Mouse (Mus musculus) liver, embryonic 14.5 days (tissue): ENCODE results near the gene Snai1. TPM values are rescaled to one million over a fixed set of nuclear protein-coding genes. Genes with fewer than 3 reads are reported as not detected.

Experiments
- ATAC-seq: fragments of 200-750 bp; cut with Nextera tagmentation; 2 replicates; pipeline ENCODE4 v1.8.0; 2017; ENCODE audit warnings: moderate number of reproducible peaks, mild to moderate bottlenecking, moderate library complexity; ENCODE audit not compliant: insufficient read depth
- DNase-seq, 3 experiments: peaks; one replicate each; pipeline ENCODE4 v3.0.0-alpha.2; 2012 to 2013; ENCODE audit warnings: low read depth in 3 of 3, low spot score in 3 of 3
- H3K27ac ChIP-seq: fragments of 300-500 bp; sonication (generic); 2 replicates; pipeline ENCODE4 v1.5.1; 2014; ENCODE audit warnings: moderate library complexity, mild to moderate bottlenecking, control low read depth, inconsistent platforms
- H3K27me3 ChIP-seq: fragments of 300-500 bp; sonication (generic); 2 replicates; pipeline ENCODE4 v1.6.1; 2014; ENCODE audit warnings: mild to moderate bottlenecking, low read length, moderate library complexity; ENCODE audit not compliant: control insufficient read depth, insufficient read depth
- H3K36me3 ChIP-seq: fragments of 300-500 bp; sonication (generic); replicated peaks from 2 replicates; pipeline ENCODE4 v1.6.1; 2014; ENCODE audit warnings: low read depth; ENCODE audit not compliant: control insufficient read depth, insufficient read depth
- H3K4me1 ChIP-seq, 2 experiments: fragments of 200-500 bp in 1 of 2; fragments of 300-500 bp in 1 of 2; sonication (generic) in 1 of 2; replicated peaks; 2 replicates each; pipeline ENCODE4 v1.6.1; 2012 to 2014; ENCODE audit warnings: antibody characterized with exemption in 1 of 2, inconsistent platforms in 1 of 2, low read length in 1 of 2; ENCODE audit not compliant: control insufficient read depth in 2 of 2, insufficient read depth in 2 of 2
- H3K4me2 ChIP-seq: fragments of 300-500 bp; sonication (generic); 2 replicates; pipeline ENCODE4 v1.6.1; 2014; ENCODE audit warnings: low read depth, mild to moderate bottlenecking, control low read depth, moderate library complexity
- H3K4me3 ChIP-seq, 2 experiments: fragments of 200-500 bp in 1 of 2; fragments of 300-500 bp in 1 of 2; sonication (generic) in 1 of 2; 2 replicates each; pipeline ENCODE4 v1.5.1; 2012 to 2014; ENCODE audit warnings: low read depth in 2 of 2, low read length in 2 of 2, mild to moderate bottlenecking in 2 of 2, control low read depth in 1 of 2, inconsistent platforms in 1 of 2, moderate library complexity in 1 of 2; ENCODE audit not compliant: insufficient read depth in 1 of 2
- H3K9ac ChIP-seq: fragments of 300-500 bp; sonication (generic); replicated peaks from 2 replicates; pipeline ENCODE4 v1.6.1; 2014; ENCODE audit warnings: mild to moderate bottlenecking, control low read depth, moderate library complexity
- H3K9me3 ChIP-seq: fragments of 300-500 bp; sonication (generic); 2 replicates; pipeline ENCODE4 v1.6.1; 2016; ENCODE audit warnings: low read length, mixed read lengths; ENCODE audit not compliant: control insufficient read depth
- CTCF ChIP-seq: IDR thresholded peaks from 2 replicates; pipeline ENCODE4 v1.5.1; 2016; ENCODE audit warnings: antibody characterized with exemption, low read depth, control low read depth
- EP300 ChIP-seq: IDR thresholded peaks from 2 replicates; pipeline ENCODE4 v1.6.1; 2016; ENCODE audit warnings: antibody characterized with exemption, low read depth
- WGBS: fragments of 180-500 bp; shearing (Covaris S2); extraction: QIAGEN DNeasy Blood & Tissue Kit; methylation state at CpG from one replicate; pipeline ENCODE4 v1.1.7; 2014; ENCODE audit not compliant: insufficient replicate concordance; 5-methylcytosine and 5-hydroxymethylcytosine counted together
- polyA plus RNA-seq, 2 experiments: library from polyadenylated mRNA; depleted of rRNA in 1 of 2; stranded (reverse) in 1 of 2; unstranded in 1 of 2; fragments of >200 nt; fragmentation: Nextera tagmentation in 1 of 2; extraction: Ambion mirVana in 1 of 2; gene quantifications; 2 replicates each; pipeline versions ENCODE4 v1.2.1 to v1.2.3; 2012 to 2014

The Snai1 gene
- polyA plus RNA-seq (2012; rRNA removed) (1.9 and 2.2 TPM in 2 replicates), polyA plus RNA-seq (2014; fragmentation: Nextera tagmentation; extraction: Ambion mirVana) (1.1 and 2.0 TPM in 2 replicates)

GRCm38 (mm10) chr2:167537476-167538297 lies at the start of gene Snai1:
Snai1 (plus strand) TSS chr2:167538195.
- peak; percentile 72 for TF ChIP-seq CTCF
- TF ChIP-seq EP300: no peak
- Histone ChIP-seq H3K9ac (no peak within 1 kb of the TSS), H3K4me3 (peak within 1 kb of the TSS; percentile 30 to 38; a peak in 3 of 4 replicates), H3K27ac (no peak within 1 kb of the TSS), H3K36me3 (no peaks in the 10 kb centered on the region), H3K27me3 (peaks cover 34% of the 10 kb centered on the region), H3K4me1 (peaks cover 0 to 7% of the 10 kb centered on the region in 2 experiments; a peak in 1 of 4 replicates), H3K9me3 (no peaks in the 10 kb centered on the region), H3K4me2 (peak within 1 kb of the TSS; percentile 52)
- ATAC-seq (peak; percentile 93), DNase-seq (peak; percentile 68 to 71 (median 71))
- under 1% methylated on average over 58 of the region's 58 CpGs for WGBS

- TF ChIP-seq CTCF (no peak), EP300 (no peak)
Observed at GRCm38 (mm10) chr2:167490813-167491525, 47.0 kb upstream of the Snai1 start.

GRCm38 (mm10) chr2:167491757-167492708 lies 46.0 kb upstream of the Snai1 start, which contains the start of gene Rnf114:
Rnf114 (plus strand) TSS chr2:167492645.
- Histone ChIP-seq H3K27me3 (no peaks in the 10 kb centered on the region), H3K4me3 (peak within 1 kb of the TSS; percentile 76 to 83), H3K4me1 (peaks cover 14 to 16% of the 10 kb centered on the region in 2 experiments), H3K27ac (peak within 1 kb of the TSS; percentile 66), H3K9ac (peak within 1 kb of the TSS; percentile 92), H3K4me2 (peak within 1 kb of the TSS; percentile 75), H3K36me3 (no peaks in the 10 kb centered on the region), H3K9me3 (no peaks in the 10 kb centered on the region)
- no peak for TF ChIP-seq CTCF
- no peak for TF ChIP-seq EP300
- 2% methylated on average over 52 of the region's 52 CpGs for WGBS
- ATAC-seq (peak; percentile 71), DNase-seq (no peak)

More at GRCm38 (mm10) chr2:167490813-167491525, 47.0 kb upstream of the Snai1 start:
- H3K9me3 ChIP-seq: no peaks in the 10 kb centered on the region
- H3K27ac ChIP-seq: no peak overlapping the region
- DNase-seq (no peak), ATAC-seq (no peak)
- H3K4me2 ChIP-seq: peak overlapping the region; percentile 75
- H3K36me3 ChIP-seq: no peaks in the 10 kb centered on the region
- H3K4me1 ChIP-seq: peaks cover 14 to 16% of the 10 kb centered on the region in 2 experiments
- peak overlapping the region; percentile 92 for H3K9ac ChIP-seq
- 64% methylated on average over 4 of the region's 4 CpGs for WGBS
- peak overlapping the region in 1 of 2 experiments; percentile 83; a peak in 2 of 4 replicates for H3K4me3 ChIP-seq
- no peaks in the 10 kb centered on the region for H3K27me3 ChIP-seq

- DNase-seq: peak; percentile 81 to 83 (median 83)
- Histone ChIP-seq H3K27me3 (no peaks in the 10 kb centered on the region), H3K27ac (peak within 1 kb of the TSS; percentile 66), H3K4me1 (peaks cover 14 to 16% of the 10 kb centered on the region in 2 experiments), H3K9me3 (no peaks in the 10 kb centered on the region), H3K4me2 (peak within 1 kb of the TSS; percentile 75), H3K36me3 (no peaks in the 10 kb centered on the region), H3K9ac (peak within 1 kb of the TSS; percentile 92), H3K4me3 (peak within 1 kb of the TSS; percentile 76 to 83)
- TF ChIP-seq EP300: no peak
- TF ChIP-seq CTCF: 0 out of 2 replicates have a peak, but pooled peaks have one; percentile 2
- peak; percentile 93 for ATAC-seq
- WGBS: 1% methylated on average over 63 of the region's 63 CpGs
Observed at GRCm38 (mm10) chr2:167492713-167493636, 45.0 kb upstream of the Snai1 start, which contains the start of gene Spata2. Spata2 (minus strand) TSS chr2:167492887.
